Mouse (Mus musculus) layer of hippocampus, adult 2 months (tissue): ENCODE measurements around the gene Zfp94. TPM values are rescaled to one million over a fixed set of nuclear protein-coding genes. Genes with fewer than 3 reads are reported as not detected.

Experiments
- DNase-seq, 2 experiments: peaks; one replicate each; pipeline ENCODE4 v3.0.0; 2022; ENCODE audit warnings: low spot score in 2 of 2
- H3K27ac ChIP-seq: fragments of 200-600 bp; 2 replicates; pipeline ENCODE4 v1.8.1; 2022
- H3K4me3 ChIP-seq: fragments of 200-600 bp; 2 replicates; pipeline ENCODE4 v1.8.1; 2022; ENCODE audit warnings: mild to moderate bottlenecking
- CTCF ChIP-seq: fragments of 200-600 bp; conservative IDR thresholded peaks from 2 replicates; pipeline ENCODE4 v1.8.1; 2022; ENCODE audit warnings: antibody characterized with exemption, mild to moderate bottlenecking, moderate library complexity
- total RNA-seq, 2 experiments: library from RNA; stranded (reverse); gene quantifications; 2 replicates each; pipeline ENCODE4 v1.2.3; 2021

The Zfp94 gene
- total RNA-seq, 2 experiments from 2014 or later, result 16.6 to 17.5 TPM

GRCm38 (mm10) chr7:24298973-24299708 is 17.3 kb downstream of the Zfp94 start:
- peak; percentile 75 for TF ChIP-seq CTCF
- peak overlapping the region; percentile 86 for H3K4me3 ChIP-seq

GRCm38 (mm10) chr7:24298635-24298972 is 17.9 kb downstream of the Zfp94 start:
- no peak for TF ChIP-seq CTCF
- no peak for DNase-seq
- Histone ChIP-seq H3K4me3 (peak overlapping the region; percentile 86), H3K27ac (peak overlapping the region; percentile 95)

More at GRCm38 (mm10) chr7:24298973-24299708, 17.3 kb downstream of the Zfp94 start:
- H3K27ac ChIP-seq, result peak overlapping the region; percentile 95
- peak; percentile 85 to 90 for DNase-seq

- Histone ChIP-seq H3K27ac (no peak overlapping the region), H3K4me3 (no peak overlapping the region)
- DNase-seq, result no peak
- no peak for TF ChIP-seq CTCF
Measured at GRCm38 (mm10) chr7:24297361-24298095, 18.9 kb downstream of the Zfp94 start.

- DNase-seq, result no peak
- no peak overlapping the region for H3K4me3 ChIP-seq
- no peak overlapping the region for H3K27ac ChIP-seq
- TF ChIP-seq CTCF, result no peak
Measured at GRCm38 (mm10) chr7:24296386-24296785, 20.1 kb downstream of the Zfp94 start.

- TF ChIP-seq CTCF, result no peak
- no peak for DNase-seq
- H3K27ac ChIP-seq, result no peak overlapping the region
Measured at GRCm38 (mm10) chr7:24295376-24295775, 21.1 kb downstream of the Zfp94 start.

GRCm38 (mm10) chr7:24294763-24295162 is 21.7 kb downstream of the Zfp94 start:
- Histone ChIP-seq H3K27ac (no peak overlapping the region), H3K4me3 (no peak overlapping the region)
- DNase-seq, result no peak
- TF ChIP-seq CTCF, result no peak

More at GRCm38 (mm10) chr7:24295376-24295775, 21.1 kb downstream of the Zfp94 start:
- no peak overlapping the region for H3K4me3 ChIP-seq

GRCm38 (mm10) chr7:24293061-24293851 is 23.2 kb downstream of the Zfp94 start:
- TF ChIP-seq CTCF, result no peak
- Histone ChIP-seq H3K4me3 (no peak overlapping the region), H3K27ac (no peak overlapping the region; the same call in 1 of the 2 replicates)
- peak; percentile 32 to 54 for DNase-seq

GRCm38 (mm10) chr7:24291387-24292090 is 24.9 kb downstream of the Zfp94 start:
- no peak overlapping the region for H3K4me3 ChIP-seq
- H3K27ac ChIP-seq, result no peak overlapping the region
- DNase-seq, result no peak
- no peak for TF ChIP-seq CTCF

GRCm38 (mm10) chr7:24290106-24290693 is 26.3 kb downstream of the Zfp94 start:
- H3K27ac ChIP-seq, result no peak overlapping the region
- H3K4me3 ChIP-seq, result no peak overlapping the region
- no peak for DNase-seq
- TF ChIP-seq CTCF, result no peak

GRCm38 (mm10) chr7:24288512-24288911 is 28.0 kb downstream of the Zfp94 start:
- peak overlapping the region; percentile 57; the same call in 1 of the 2 replicates for H3K27ac ChIP-seq
- DNase-seq, result peak; percentile 58 to 62
- no peak for TF ChIP-seq CTCF
- H3K4me3 ChIP-seq, result no peak overlapping the region

GRCm38 (mm10) chr7:24287670-24288069 is 28.8 kb downstream of the Zfp94 start:
- DNase-seq, result no peak
- TF ChIP-seq CTCF, result peak; percentile 58
- no peak overlapping the region for H3K27ac ChIP-seq
- no peak overlapping the region for H3K4me3 ChIP-seq

- Histone ChIP-seq H3K27ac (no peak overlapping the region), H3K4me3 (no peak overlapping the region)
- no peak for DNase-seq
- no peak for TF ChIP-seq CTCF
Measured at GRCm38 (mm10) chr7:24286916-24287315, 29.6 kb downstream of the Zfp94 start.
